Mouse (Mus musculus) cerebellum, adult 18-20 months (tissue): ENCODE measurements around the gene Rhoa.
"Not testable (repeated sequence)": the region's sequence is repeated elsewhere in the genome, so short reads cannot be mapped to it uniquely, and the experiment has no call there.

ENCODE experiments used
- DNase-seq, 2 experiments: peaks; one replicate each; pipeline ENCODE4 v3.0.0; 2021

Rhoa gene

GRCm38 (mm10) chr9:108290016-108290750 is 15.7 kb upstream of the Rhoa start, which contains the start of gene Nicn1:
Gene Nicn1, plus strand, starts transcription at chr9:108290429.
- peak; percentile 87 to 96 for DNase-seq

- no peak for DNase-seq
Measured at GRCm38 (mm10) chr9:108290773-108291172, 15.2 kb upstream of the Rhoa start.

- DNase-seq = peak; percentile 57 to 63
Measured at GRCm38 (mm10) chr9:108296453-108297355, 9.2 kb upstream of the Rhoa start, which contains the start of gene Amt. Gene Amt, plus strand, starts transcription at chr9:108296853.

- DNase-seq = no peak
Measured at GRCm38 (mm10) chr9:108301853-108302252, 4.1 kb upstream of the Rhoa start.

GRCm38 (mm10) chr9:108304716-108305115 is 1.2 kb upstream of the Rhoa start:
- no peak for DNase-seq

- DNase-seq = peak in 1 of 2 experiments; percentile 23
Measured at GRCm38 (mm10) chr9:108305170-108305569, 759 bp upstream of the Rhoa start.

GRCm38 (mm10) chr9:108306571-108306980 is 647 bp downstream of the Rhoa start:
- peak; percentile 73 to 79 for DNase-seq

GRCm38 (mm10) chr9:108307021-108307807 is 1.3 kb downstream of the Rhoa start:
- no peak for DNase-seq

GRCm38 (mm10) chr9:108308141-108308540 is 2.2 kb downstream of the Rhoa start:
- no peak for DNase-seq

GRCm38 (mm10) chr9:108317572-108317971 is 11.6 kb downstream of the Rhoa start:
- no peak for DNase-seq

- DNase-seq = no peak
Measured at GRCm38 (mm10) chr9:108318462-108318861, 12.5 kb downstream of the Rhoa start.

- DNase-seq = not testable (repeated sequence)
Measured at GRCm38 (mm10) chr9:108322054-108322453, 16.1 kb downstream of the Rhoa start.

GRCm38 (mm10) chr9:108324784-108325183 is 18.9 kb downstream of the Rhoa start:
- DNase-seq = peak; percentile 37 to 52

GRCm38 (mm10) chr9:108325811-108326210 is 19.9 kb downstream of the Rhoa start:
- DNase-seq = no peak

GRCm38 (mm10) chr9:108337848-108338550 is 32.1 kb downstream of the Rhoa start:
- no peak for DNase-seq

GRCm38 (mm10) chr9:108338551-108338885 is 32.6 kb downstream of the Rhoa start:
- DNase-seq = no peak

- DNase-seq = peak; percentile 82 to 83
Measured at GRCm38 (mm10) chr9:108338886-108339781, 33.2 kb downstream of the Rhoa start, which contains the start of gene Gpx1. Gene Gpx1, plus strand, starts transcription at chr9:108338903.

- peak; percentile 25 to 36 for DNase-seq
Measured at GRCm38 (mm10) chr9:108339886-108340257, 33.9 kb downstream of the Rhoa start.

- no peak for DNase-seq
Measured at GRCm38 (mm10) chr9:108340258-108341138, 34.6 kb downstream of the Rhoa start.

- DNase-seq = no peak
Measured at GRCm38 (mm10) chr9:108341139-108341475, 35.2 kb downstream of the Rhoa start.
